Mouse (Mus musculus): ENCODE data around the gene Cdkn1c. TPM values are rescaled to one million over a fixed set of nuclear protein-coding genes. Genes with fewer than 3 reads are reported as not detected.

The Cdkn1c gene
- polyA plus RNA-seq, 1 experiment, result 30.8 TPM

DNA sequence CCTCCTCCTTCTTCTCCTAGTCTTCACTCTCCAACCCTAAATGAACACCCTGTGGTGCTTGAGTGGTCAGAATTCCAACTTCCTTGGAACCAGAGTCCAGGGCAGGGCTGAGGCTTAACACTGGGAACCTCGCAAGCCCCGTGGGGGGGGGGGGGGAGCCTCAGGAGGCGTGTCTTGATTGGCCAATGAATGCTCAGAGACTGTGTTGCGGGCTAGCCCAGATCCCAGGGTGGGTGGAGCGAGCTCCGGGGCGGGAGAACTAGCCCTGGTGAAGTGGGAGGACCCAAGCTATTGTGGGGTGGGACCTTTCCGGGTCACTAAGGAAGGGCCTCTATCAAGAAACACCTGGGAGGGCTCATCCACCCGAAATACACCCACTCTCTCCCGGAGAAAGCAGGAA lies 14.0 kb upstream of the Cdkn1c start:
- TF ChIP-seq CTCF (conservative IDR thresholded peaks at IDR 0.05; ENCODE audit: insufficient read depth, insufficient read length, low read depth, low read length) (no peak), POLR2A (IDR thresholded peaks at IDR 0.05; ENCODE audit: low read depth, low read length) (no peak)
- WGBS, result 33% methylated on average over 10 of the region's 10 CpGs
- peak overlapping the region; percentile 55 for H3K4me3 ChIP-seq (ENCODE audit: insufficient read depth, low read depth, low read length)
- peak overlapping the region; percentile 75 for H3K27ac ChIP-seq (ENCODE audit: insufficient read depth, low read depth, low read length)
- no peaks in the 10 kb centered on the region for H3K27me3 ChIP-seq (replicated peaks; ENCODE audit: control insufficient read depth, insufficient read depth, low read length)
- DNase-seq, result peak; percentile 85
- H3K36me3 ChIP-seq (ENCODE audit: control insufficient read depth, insufficient read depth, low read length), result no peaks in the 10 kb centered on the region
- peaks cover 4% of the 10 kb centered on the region; the same call in 1 of the 2 replicates for H3K4me1 ChIP-seq (ENCODE audit: control insufficient read depth, insufficient read depth, low read length)

DNA sequence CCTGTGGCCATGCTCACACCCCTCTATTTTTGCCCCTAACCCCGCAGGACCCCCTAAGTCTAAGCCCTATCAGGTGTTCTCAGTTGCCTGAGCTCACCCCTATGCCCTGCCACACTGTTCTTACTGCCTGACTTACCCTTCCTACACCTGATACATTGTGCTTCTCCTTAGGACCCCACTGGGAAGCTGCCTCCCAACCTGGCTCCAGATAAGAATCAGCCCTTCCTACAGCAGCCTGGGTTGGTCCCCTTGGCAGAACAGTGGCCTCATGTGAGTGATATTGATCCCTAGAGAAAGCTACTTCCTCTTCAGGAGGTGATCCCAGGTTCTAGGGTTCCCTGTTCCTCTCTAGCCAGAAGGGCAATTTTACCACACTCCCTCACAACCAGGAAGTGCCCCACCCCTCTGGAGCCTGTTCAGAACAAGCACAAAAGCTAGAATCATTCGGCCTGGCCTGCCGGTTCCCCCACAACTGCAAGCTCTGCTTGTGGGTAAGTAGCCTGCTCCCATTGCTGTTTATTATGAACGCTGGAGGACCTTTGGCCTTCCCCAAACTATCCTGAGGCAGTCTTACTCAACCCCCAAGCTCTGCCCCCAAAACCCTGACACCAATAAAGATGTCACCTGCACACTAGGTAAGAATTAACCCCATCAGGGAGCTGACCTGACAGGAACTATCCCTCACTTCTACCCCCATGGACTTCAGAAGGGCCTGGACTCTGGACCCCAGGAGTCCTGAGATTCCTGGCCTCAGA lies 12.7 kb upstream of the Cdkn1c start, which contains the start of gene Slc22a18:
Gene Slc22a18, plus strand, starts transcription at position 390 of the 755 bp plus-strand sequence.
- H3K36me3 ChIP-seq (ENCODE audit: control insufficient read depth, insufficient read depth, low read length), result no peaks in the 10 kb centered on the region
- H3K4me1 ChIP-seq (ENCODE audit: control insufficient read depth, insufficient read depth, low read length), result peaks cover 4% of the 10 kb centered on the region; the same call in 1 of the 2 replicates
- WGBS, result 16% methylated on average over 4 of the region's 4 CpGs
- DNase-seq, result peak; percentile 88
- H3K27ac ChIP-seq (ENCODE audit: insufficient read depth, low read depth, low read length), result peak within 1 kb of the TSS; percentile 75
- H3K4me3 ChIP-seq (ENCODE audit: insufficient read depth, low read depth, low read length), result peak within 1 kb of the TSS; percentile 0; the same call in 1 of the 2 replicates
- no peak for TF ChIP-seq CTCF (conservative IDR thresholded peaks at IDR 0.05; ENCODE audit: insufficient read depth, insufficient read length, low read depth, low read length)
- no peak for TF ChIP-seq POLR2A (IDR thresholded peaks at IDR 0.05; ENCODE audit: low read depth, low read length)
- no peaks in the 10 kb centered on the region for H3K27me3 ChIP-seq (replicated peaks; ENCODE audit: control insufficient read depth, insufficient read depth, low read length)

GRCm38 (mm10) chr7:143469946-143470345 lies 9.1 kb upstream of the Cdkn1c start:
- TF ChIP-seq CTCF (conservative IDR thresholded peaks at IDR 0.05; ENCODE audit: insufficient read depth, insufficient read length, low read depth, low read length) (peak; percentile 83), POLR2A (IDR thresholded peaks at IDR 0.05; ENCODE audit: low read depth, low read length) (no peak)
- Histone ChIP-seq H3K36me3 (ENCODE audit: control insufficient read depth, insufficient read depth, low read length) (no peaks in the 10 kb centered on the region), H3K4me1 (ENCODE audit: control insufficient read depth, insufficient read depth, low read length) (peaks cover 4% of the 10 kb centered on the region; the same call in 1 of the 2 replicates), H3K4me3 (ENCODE audit: insufficient read depth, low read depth, low read length) (no peak overlapping the region), H3K27me3 (replicated peaks; ENCODE audit: control insufficient read depth, insufficient read depth, low read length) (no peaks in the 10 kb centered on the region), H3K27ac (ENCODE audit: insufficient read depth, low read depth, low read length) (no peak overlapping the region)
- 12% methylated on average over 8 of the region's 8 CpGs for WGBS
- DNase-seq, result peak; percentile 80

DNA sequence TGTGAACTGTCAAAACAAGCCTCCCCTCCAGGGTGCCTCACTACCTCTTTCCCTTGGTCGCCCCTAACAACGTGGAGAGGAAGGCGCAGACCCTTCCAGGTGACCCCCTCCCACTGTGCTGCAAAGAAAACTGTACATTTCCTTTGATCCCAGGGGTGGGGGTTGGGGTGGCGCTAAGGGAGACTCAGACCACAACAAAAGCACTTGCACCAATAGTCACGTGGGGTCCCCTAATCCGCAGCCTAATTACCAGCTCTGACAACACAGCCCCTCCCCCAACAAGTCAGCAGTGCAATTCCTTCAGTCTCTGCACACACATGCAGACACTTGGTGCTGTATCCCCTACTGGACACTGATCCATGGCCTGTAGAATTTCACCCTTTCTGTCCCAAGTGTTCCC lies 6.9 kb upstream of the Cdkn1c start:
- H3K4me3 ChIP-seq (ENCODE audit: insufficient read depth, low read depth, low read length), result no peak overlapping the region
- H3K36me3 ChIP-seq (ENCODE audit: control insufficient read depth, insufficient read depth, low read length), result no peaks in the 10 kb centered on the region
- no peak for DNase-seq
- H3K4me1 ChIP-seq (ENCODE audit: control insufficient read depth, insufficient read depth, low read length), result no peaks in the 10 kb centered on the region
- H3K27ac ChIP-seq (ENCODE audit: insufficient read depth, low read depth, low read length), result no peak overlapping the region
- H3K27me3 ChIP-seq (replicated peaks; ENCODE audit: control insufficient read depth, insufficient read depth, low read length), result no peaks in the 10 kb centered on the region
- TF ChIP-seq POLR2A (IDR thresholded peaks at IDR 0.05; ENCODE audit: low read depth, low read length), result no peak
- WGBS, result 51% methylated on average over 6 of the region's 6 CpGs

DNA sequence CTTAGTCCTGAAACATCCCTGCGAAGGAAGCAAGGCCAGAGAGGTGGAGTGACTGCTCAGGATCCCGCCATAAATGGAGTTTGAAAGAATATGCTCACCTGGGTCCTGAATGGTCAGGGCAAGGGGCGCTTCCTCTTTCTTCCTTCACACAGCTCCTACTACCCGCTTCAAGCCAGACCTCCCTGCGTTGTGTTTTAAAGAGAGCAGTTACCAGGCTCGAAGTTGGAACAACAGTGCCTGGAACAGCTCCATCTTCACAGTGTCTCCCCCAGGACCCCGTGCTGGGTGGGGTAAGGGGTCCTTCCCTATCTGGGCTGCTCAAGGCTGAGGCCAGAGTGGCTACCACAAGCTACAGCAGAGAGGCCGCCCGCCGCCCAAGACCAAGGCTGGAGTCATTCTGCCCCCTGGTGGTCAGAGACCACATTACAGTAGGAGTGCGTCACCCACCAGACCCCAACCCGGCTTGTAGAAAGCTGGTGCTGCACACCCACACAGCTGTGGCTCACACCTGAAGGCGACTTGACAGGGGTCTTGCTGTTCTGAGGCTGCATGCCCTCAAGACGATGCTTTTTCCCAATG lies 5.3 kb upstream of the Cdkn1c start:
- DNase-seq, result peak; percentile 75
- Histone ChIP-seq H3K36me3 (ENCODE audit: control insufficient read depth, insufficient read depth, low read length) (no peaks in the 10 kb centered on the region), H3K4me1 (ENCODE audit: control insufficient read depth, insufficient read depth, low read length) (no peaks in the 10 kb centered on the region), H3K27ac (ENCODE audit: insufficient read depth, low read depth, low read length) (no peak overlapping the region), H3K4me3 (ENCODE audit: insufficient read depth, low read depth, low read length) (no peak overlapping the region), H3K27me3 (replicated peaks; ENCODE audit: control insufficient read depth, insufficient read depth, low read length) (no peaks in the 10 kb centered on the region)
- WGBS, result 37% methylated on average over 14 of the region's 14 CpGs
- TF ChIP-seq POLR2A (IDR thresholded peaks at IDR 0.05; ENCODE audit: low read depth, low read length) (no peak), CTCF (conservative IDR thresholded peaks at IDR 0.05; ENCODE audit: insufficient read depth, insufficient read length, low read depth, low read length) (peak; percentile 89)

GRCm38 (mm10) chr7:143464811-143465560 lies 4.1 kb upstream of the Cdkn1c start:
- H3K4me1 ChIP-seq (ENCODE audit: control insufficient read depth, insufficient read depth, low read length), result no peaks in the 10 kb centered on the region
- H3K27ac ChIP-seq (ENCODE audit: insufficient read depth, low read depth, low read length), result no peak overlapping the region
- TF ChIP-seq CTCF (conservative IDR thresholded peaks at IDR 0.05; ENCODE audit: insufficient read depth, insufficient read length, low read depth, low read length), result no peak
- WGBS, result 26% methylated on average over 56 of the region's 56 CpGs
- peak; percentile 54 for DNase-seq
- no peak overlapping the region for H3K4me3 ChIP-seq (ENCODE audit: insufficient read depth, low read depth, low read length)
- no peaks in the 10 kb centered on the region for H3K36me3 ChIP-seq (ENCODE audit: control insufficient read depth, insufficient read depth, low read length)
- H3K27me3 ChIP-seq (replicated peaks; ENCODE audit: control insufficient read depth, insufficient read depth, low read length), result no peaks in the 10 kb centered on the region

Data from kidney, adult 2 months (tissue).